Mouse (Mus musculus): ENCODE data around the gene Insig2.

The Insig2 gene

GRCm38 (mm10) chr1:121332485-121332884 is at the start of gene Insig2:
Gene Insig2 (minus strand): TSS chr1:121332589.
- no peak for DNase-seq (ENCODE audit: low read depth, low spot score)
- H3K27me3 ChIP-seq (ENCODE audit: control insufficient read depth, insufficient read depth, low read length, poor library complexity, severe bottlenecking), result no peaks in the 10 kb centered on the region

DNA sequence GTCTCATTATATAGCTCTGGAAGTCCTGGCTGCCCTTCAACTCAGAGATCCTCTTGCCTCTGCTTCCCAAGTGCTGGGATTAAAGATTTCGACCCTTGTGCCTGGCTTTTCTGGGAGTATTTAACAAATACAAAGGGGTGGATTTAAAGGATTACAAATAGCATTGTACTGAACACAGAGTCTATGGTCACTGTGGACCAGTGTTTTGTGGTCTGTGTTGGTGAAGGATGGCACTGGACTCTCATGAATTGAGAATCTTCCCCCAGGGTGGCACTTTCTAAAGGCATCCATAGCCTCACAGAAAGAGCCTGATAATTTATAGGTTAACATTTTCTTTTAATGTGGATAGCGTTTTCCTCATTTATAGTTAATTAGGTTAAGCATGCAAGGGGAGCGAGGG is 49.2 kb upstream of the Insig2 start:
- DNase-seq (ENCODE audit: low read depth, low spot score), result no peak
- Histone ChIP-seq H3K36me3 (ENCODE audit: control insufficient read depth, insufficient read depth, low read length, poor library complexity, severe bottlenecking) (no peaks in the 10 kb centered on the region), H3K27me3 (ENCODE audit: control insufficient read depth, insufficient read depth, low read length, poor library complexity, severe bottlenecking) (no peaks in the 10 kb centered on the region)

More at GRCm38 (mm10) chr1:121332485-121332884, at the start of gene Insig2:
- H3K36me3 ChIP-seq (ENCODE audit: control insufficient read depth, insufficient read depth, low read length, poor library complexity, severe bottlenecking), result no peaks in the 10 kb centered on the region

GRCm38 (mm10) chr1:121380033-121380432 is 47.6 kb upstream of the Insig2 start:
- Histone ChIP-seq H3K27me3 (ENCODE audit: control insufficient read depth, insufficient read depth, low read length, poor library complexity, severe bottlenecking) (no peaks in the 10 kb centered on the region), H3K36me3 (ENCODE audit: control insufficient read depth, insufficient read depth, low read length, poor library complexity, severe bottlenecking) (no peaks in the 10 kb centered on the region)
- DNase-seq (ENCODE audit: low read depth, low spot score), result no peak

- Histone ChIP-seq H3K36me3 (ENCODE audit: control insufficient read depth, insufficient read depth, low read length, poor library complexity, severe bottlenecking) (no peaks in the 10 kb centered on the region), H3K27me3 (ENCODE audit: control insufficient read depth, insufficient read depth, low read length, poor library complexity, severe bottlenecking) (no peaks in the 10 kb centered on the region)
- DNase-seq (ENCODE audit: low read depth, low spot score), result no peak
Measured at GRCm38 (mm10) chr1:121377901-121378300, 45.5 kb upstream of the Insig2 start.

- DNase-seq (ENCODE audit: low read depth, low spot score), result no peak
- H3K36me3 ChIP-seq (ENCODE audit: control insufficient read depth, insufficient read depth, low read length, poor library complexity, severe bottlenecking), result no peaks in the 10 kb centered on the region
- no peaks in the 10 kb centered on the region for H3K27me3 ChIP-seq (ENCODE audit: control insufficient read depth, insufficient read depth, low read length, poor library complexity, severe bottlenecking)
Measured at GRCm38 (mm10) chr1:121377410-121377809, 45.0 kb upstream of the Insig2 start.

DNA sequence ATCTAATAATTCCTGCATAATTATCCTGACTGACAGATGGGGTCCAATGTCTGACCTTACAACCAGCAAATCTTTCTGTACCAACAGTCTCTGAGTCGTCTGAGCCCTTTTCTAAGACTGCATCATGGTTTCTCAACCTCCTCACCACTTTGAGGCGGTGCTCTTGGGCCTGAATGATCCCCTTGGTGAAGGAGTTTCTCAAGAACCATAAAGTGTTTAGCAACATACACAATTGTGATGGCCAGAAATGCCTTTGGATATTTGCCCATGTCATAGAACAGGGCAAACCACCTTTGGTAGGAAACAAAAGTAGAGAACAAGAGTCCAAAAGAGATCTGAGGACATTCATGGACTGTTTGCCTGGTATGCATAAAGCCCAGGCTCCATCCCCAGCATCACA is 41.2 kb upstream of the Insig2 start:
- Histone ChIP-seq H3K36me3 (ENCODE audit: control insufficient read depth, insufficient read depth, low read length, poor library complexity, severe bottlenecking) (no peaks in the 10 kb centered on the region), H3K27me3 (ENCODE audit: control insufficient read depth, insufficient read depth, low read length, poor library complexity, severe bottlenecking) (no peaks in the 10 kb centered on the region; the same call in 1 of the 2 replicates)
- no peak for DNase-seq (ENCODE audit: low read depth, low spot score)

DNA sequence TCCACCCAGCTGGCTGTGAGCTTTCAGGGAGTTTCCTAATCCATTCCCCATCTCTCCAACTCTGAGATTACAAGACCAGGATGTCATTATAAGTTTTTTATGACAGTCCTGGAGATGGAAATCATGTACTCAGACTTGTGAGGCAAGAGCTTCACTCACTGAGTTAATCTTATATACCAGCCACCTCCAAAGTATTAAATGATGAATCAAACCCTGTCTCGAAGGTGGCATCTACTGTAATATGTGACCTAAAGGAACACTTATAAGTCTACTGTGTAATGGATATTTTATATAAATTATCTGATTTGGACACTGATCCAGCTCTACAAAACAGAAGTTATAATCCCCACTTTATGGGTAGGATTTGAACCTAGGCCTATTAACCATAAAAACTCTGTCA is 40.3 kb upstream of the Insig2 start:
- Histone ChIP-seq H3K27me3 (ENCODE audit: control insufficient read depth, insufficient read depth, low read length, poor library complexity, severe bottlenecking) (no peaks in the 10 kb centered on the region; the same call in 1 of the 2 replicates), H3K36me3 (ENCODE audit: control insufficient read depth, insufficient read depth, low read length, poor library complexity, severe bottlenecking) (no peaks in the 10 kb centered on the region)
- DNase-seq (ENCODE audit: low read depth, low spot score), result no peak

DNA sequence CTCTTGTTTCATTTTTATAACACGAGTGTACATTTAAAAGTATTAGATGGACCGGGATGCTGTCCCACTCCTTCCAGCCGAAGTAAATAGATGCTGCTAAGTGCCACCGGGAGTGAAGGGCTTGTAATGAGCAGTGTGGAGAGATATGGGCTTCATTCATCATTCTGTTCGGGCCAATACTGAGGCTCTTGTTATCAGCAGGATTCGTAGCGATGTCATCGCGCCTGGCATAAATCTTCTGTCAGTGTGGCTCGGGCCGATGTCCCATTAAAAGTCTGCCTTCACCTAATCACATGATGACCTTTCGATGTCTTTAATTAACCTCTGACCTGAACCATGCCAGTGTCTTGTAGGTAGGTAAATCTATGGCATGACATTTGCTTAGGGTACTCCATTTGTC is 39.1 kb upstream of the Insig2 start:
- Histone ChIP-seq H3K36me3 (ENCODE audit: control insufficient read depth, insufficient read depth, low read length, poor library complexity, severe bottlenecking) (no peaks in the 10 kb centered on the region), H3K27me3 (ENCODE audit: control insufficient read depth, insufficient read depth, low read length, poor library complexity, severe bottlenecking) (no peaks in the 10 kb centered on the region; the same call in 1 of the 2 replicates)
- no peak for DNase-seq (ENCODE audit: low read depth, low spot score)

- DNase-seq (ENCODE audit: low read depth, low spot score), result no peak
- H3K36me3 ChIP-seq (ENCODE audit: control insufficient read depth, insufficient read depth, low read length, poor library complexity, severe bottlenecking), result no peaks in the 10 kb centered on the region
- H3K27me3 ChIP-seq (ENCODE audit: control insufficient read depth, insufficient read depth, low read length, poor library complexity, severe bottlenecking), result no peaks in the 10 kb centered on the region; the same call in 1 of the 2 replicates
Measured at GRCm38 (mm10) chr1:121367257-121367656, 34.9 kb upstream of the Insig2 start.

- no peaks in the 10 kb centered on the region for H3K27me3 ChIP-seq (ENCODE audit: control insufficient read depth, insufficient read depth, low read length, poor library complexity, severe bottlenecking)
- DNase-seq (ENCODE audit: low read depth, low spot score), result no peak
- H3K36me3 ChIP-seq (ENCODE audit: control insufficient read depth, insufficient read depth, low read length, poor library complexity, severe bottlenecking), result no peaks in the 10 kb centered on the region
Measured at GRCm38 (mm10) chr1:121360561-121360960, 28.2 kb upstream of the Insig2 start.

DNA sequence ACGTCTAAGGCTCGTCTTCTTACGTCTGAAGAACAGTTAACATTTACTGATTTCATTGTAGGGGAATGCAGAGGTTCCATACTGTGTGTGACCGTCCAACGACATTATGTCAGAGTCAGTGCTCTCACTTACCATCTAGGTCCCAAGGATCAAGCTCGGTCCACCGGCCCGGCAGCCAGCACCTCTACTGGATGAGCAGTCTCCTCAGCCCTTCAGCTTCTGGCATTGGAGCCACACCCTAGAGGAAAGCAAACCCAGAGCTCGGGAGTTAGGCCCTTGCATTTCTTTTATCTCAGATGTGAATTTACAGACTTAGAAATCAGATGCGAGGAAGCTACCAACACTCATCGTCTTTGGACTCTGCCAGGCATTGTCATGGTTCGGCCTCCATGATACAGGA is 27.3 kb upstream of the Insig2 start:
- Histone ChIP-seq H3K27me3 (ENCODE audit: control insufficient read depth, insufficient read depth, low read length, poor library complexity, severe bottlenecking) (no peaks in the 10 kb centered on the region), H3K36me3 (ENCODE audit: control insufficient read depth, insufficient read depth, low read length, poor library complexity, severe bottlenecking) (no peaks in the 10 kb centered on the region)
- no peak for DNase-seq (ENCODE audit: low read depth, low spot score)

GRCm38 (mm10) chr1:121353779-121354178 is 21.4 kb upstream of the Insig2 start:
- no peak for DNase-seq (ENCODE audit: low read depth, low spot score)

GRCm38 (mm10) chr1:121351037-121351436 is 18.6 kb upstream of the Insig2 start:
- no peak for DNase-seq (ENCODE audit: low read depth, low spot score)

More at GRCm38 (mm10) chr1:121353779-121354178, 21.4 kb upstream of the Insig2 start:
- no peaks in the 10 kb centered on the region for H3K27me3 ChIP-seq (ENCODE audit: control insufficient read depth, insufficient read depth, low read length, poor library complexity, severe bottlenecking)
- H3K36me3 ChIP-seq (ENCODE audit: control insufficient read depth, insufficient read depth, low read length, poor library complexity, severe bottlenecking), result no peaks in the 10 kb centered on the region

DNA sequence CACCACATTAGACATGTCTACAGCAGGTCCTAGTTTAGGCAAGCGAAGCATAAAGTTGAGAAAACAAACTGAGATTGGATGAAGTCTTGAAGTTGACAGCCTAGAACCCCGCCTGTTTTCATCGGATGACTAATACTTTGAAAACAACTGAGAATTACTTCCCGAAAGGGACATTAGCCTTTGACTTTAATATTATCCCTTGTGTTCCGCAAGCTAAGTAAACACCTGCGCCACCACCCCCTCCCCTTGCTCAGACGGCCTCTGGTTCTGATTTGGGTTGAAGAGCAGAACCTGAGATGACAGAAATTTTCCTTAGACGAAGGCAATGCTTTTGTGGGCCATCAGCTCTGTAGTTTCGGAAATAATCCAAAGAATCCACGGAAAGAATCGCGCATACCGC is 18.2 kb upstream of the Insig2 start:
- Histone ChIP-seq H3K36me3 (ENCODE audit: control insufficient read depth, insufficient read depth, low read length, poor library complexity, severe bottlenecking) (no peaks in the 10 kb centered on the region), H3K27me3 (ENCODE audit: control insufficient read depth, insufficient read depth, low read length, poor library complexity, severe bottlenecking) (no peaks in the 10 kb centered on the region)
- no peak for DNase-seq (ENCODE audit: low read depth, low spot score)

More at GRCm38 (mm10) chr1:121351037-121351436, 18.6 kb upstream of the Insig2 start:
- H3K36me3 ChIP-seq (ENCODE audit: control insufficient read depth, insufficient read depth, low read length, poor library complexity, severe bottlenecking), result no peaks in the 10 kb centered on the region
- H3K27me3 ChIP-seq (ENCODE audit: control insufficient read depth, insufficient read depth, low read length, poor library complexity, severe bottlenecking), result no peaks in the 10 kb centered on the region

- no peak for DNase-seq (ENCODE audit: low read depth, low spot score)
- Histone ChIP-seq H3K36me3 (ENCODE audit: control insufficient read depth, insufficient read depth, low read length, poor library complexity, severe bottlenecking) (no peaks in the 10 kb centered on the region), H3K27me3 (ENCODE audit: control insufficient read depth, insufficient read depth, low read length, poor library complexity, severe bottlenecking) (no peaks in the 10 kb centered on the region)
Measured at GRCm38 (mm10) chr1:121348875-121349847, 16.8 kb upstream of the Insig2 start.
